Mouse (Mus musculus) G1E-ER4 (cell line): ENCODE measurements around the gene Ssbp1. TPM values are rescaled to one million over a fixed set of nuclear protein-coding genes. Genes with fewer than 3 reads are reported as not detected.

Experiments
- GATA1 ChIP-seq: IDR thresholded peaks from one replicate; pipeline ENCODE4 v1.8.0; 2012; ENCODE audit warnings: low read length, inconsistent platforms
- polyA plus RNA-seq: library from polyadenylated mRNA; stranded (reverse); fragments of >175 nt; gene quantifications from 2 replicates; pipeline ENCODE4 v1.2.3, GENCODE M21; 2012

Ssbp1 gene
- polyA plus RNA-seq, 1 experiment = 20.0 TPM

- TF ChIP-seq GATA1 = no peak
These were observed 31.4 kb upstream of the Ssbp1 start for GRCm38 (mm10) chr6:40439731-40440130.

- no peak for TF ChIP-seq GATA1
These were observed 29.9 kb upstream of the Ssbp1 start for GRCm38 (mm10) chr6:40441276-40441675.

- no peak for TF ChIP-seq GATA1
These were observed 29.4 kb upstream of the Ssbp1 start for GRCm38 (mm10) chr6:40441755-40442154.

- no peak for TF ChIP-seq GATA1
These were observed 27.7 kb upstream of the Ssbp1 start for GRCm38 (mm10) chr6:40443281-40443928.

- no peak for TF ChIP-seq GATA1
These were observed 22.5 kb upstream of the Ssbp1 start for GRCm38 (mm10) chr6:40448626-40449025.

- TF ChIP-seq GATA1 = no peak
These were observed 16.6 kb upstream of the Ssbp1 start for GRCm38 (mm10) chr6:40454436-40455041.

GRCm38 (mm10) chr6:40465710-40466109, 5.4 kb upstream of the Ssbp1 start:
- no peak for TF ChIP-seq GATA1

GRCm38 (mm10) chr6:40471720-40472010, 513 bp downstream of the Ssbp1 start:
- TF ChIP-seq GATA1 = no peak

GRCm38 (mm10) chr6:40476132-40476531, 5.0 kb downstream of the Ssbp1 start:
- no peak for TF ChIP-seq GATA1

- no peak for TF ChIP-seq GATA1
These were observed 8.6 kb downstream of the Ssbp1 start for GRCm38 (mm10) chr6:40479705-40480104.

GRCm38 (mm10) chr6:40482318-40482717, 11.2 kb downstream of the Ssbp1 start:
- TF ChIP-seq GATA1 = no peak

GRCm38 (mm10) chr6:40490933-40491332, 19.8 kb downstream of the Ssbp1 start, which contains the start of gene Tas2r137:
Gene Tas2r137, plus strand, starts transcription at chr6:40491233.
- TF ChIP-seq GATA1 = no peak

- TF ChIP-seq GATA1 = no peak
These were observed 22.1 kb downstream of the Ssbp1 start, which contains the start of gene Tas2r108 for GRCm38 (mm10) chr6:40493229-40493628. Gene Tas2r108, plus strand, starts transcription at chr6:40493529.

GRCm38 (mm10) chr6:40519408-40519807, 48.3 kb downstream of the Ssbp1 start, which contains the start of gene Prss37:
Gene Prss37, minus strand, starts transcription at chr6:40519508.
- TF ChIP-seq GATA1 = no peak

Other genes starting within 250 kb of the Ssbp1 start
- gene Agk, start 146.2 kb upstream of the Ssbp1 start, polyA plus RNA-seq = 6.3 and 8.0 TPM in 2 replicates
- 0.10 and 0.17 TPM in 2 replicates for gene E330009J07Rik, start 35.2 kb upstream of the Ssbp1 start, polyA plus RNA-seq
- not detected in 2 replicates for gene Wee2, start 32.3 kb upstream of the Ssbp1 start, polyA plus RNA-seq
- not detected in 2 replicates for gene Tas2r137, start 19.9 kb downstream of the Ssbp1 start, polyA plus RNA-seq
- not detected in 2 replicates for gene Tas2r108, start 22.2 kb downstream of the Ssbp1 start, polyA plus RNA-seq
- gene Prss37, start 48.2 kb downstream of the Ssbp1 start, polyA plus RNA-seq = not detected in 2 replicates
- gene Olfr461, start 83.7 kb downstream of the Ssbp1 start, polyA plus RNA-seq = not detected in 2 replicates
- not detected in 2 replicates for gene Olfr460, start 98.1 kb downstream of the Ssbp1 start, polyA plus RNA-seq
- not detected in 2 replicates for gene Clec5a, start 114.5 kb downstream of the Ssbp1 start, polyA plus RNA-seq
- not detected in 2 replicates for gene Tas2r138, start 142.0 kb downstream of the Ssbp1 start, polyA plus RNA-seq
- gene Mgam, start 157.5 kb downstream of the Ssbp1 start, polyA plus RNA-seq = not detected in 2 replicates